Comparison of ENCODE assay signal across 9 mouse cellular contexts in the genomic region with DNA sequence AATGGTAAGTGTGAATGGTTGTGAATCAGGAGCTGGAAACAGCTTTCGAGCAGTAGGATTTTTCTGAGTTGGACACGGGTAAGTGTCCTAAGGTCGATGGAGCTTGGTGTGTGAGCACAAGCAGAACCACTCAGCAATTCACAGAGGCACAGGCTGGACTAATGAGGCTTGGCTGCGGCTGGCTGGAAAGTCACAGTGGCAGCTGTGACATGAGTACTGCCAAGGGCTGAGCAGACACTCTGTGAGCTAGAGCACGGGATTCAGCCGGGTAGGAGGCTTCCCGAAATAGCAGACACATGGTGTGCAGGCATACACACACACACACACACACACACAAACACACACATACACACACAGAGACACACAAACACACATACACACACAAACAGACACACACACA.
DNase-seq lines count a peak whose midpoint lies in the region; ATAC-seq lines count a peak whose summit lies in the region.
"Had no signal": no experiment of that assay in that cellular context is flagged by ENCODE, and none has a peak within 500 bp of the region (broad histone marks: within the 10 kb centered on the region; RNA-seq: fewer than 3 reads in every experiment).

No protein-coding gene starts in this region.

- H3K27ac ChIP-seq in embryonic facial prominence, embryonic 14.5 days (replicated peaks; ENCODE audit: low read depth, low read length), result no peak overlapping the region
- no peak overlapping the region for H3K27ac ChIP-seq in embryonic facial prominence, embryonic 10.5 days (replicated peaks)
- H3K27ac ChIP-seq: macrophage had no signal

- H3K4me3 ChIP-seq in embryonic facial prominence, embryonic 14.5 days (ENCODE audit: low read depth, low read length), result no peak overlapping the region
- H3K4me3 ChIP-seq in embryonic facial prominence, embryonic 10.5 days, result no peak overlapping the region

- H3K4me1 ChIP-seq in embryonic facial prominence, embryonic 14.5 days (ENCODE audit: control insufficient read depth, insufficient read depth, low read length), result no peaks in the 10 kb centered on the region
- H3K4me1 ChIP-seq in embryonic facial prominence, embryonic 10.5 days, result peaks cover 2% of the 10 kb centered on the region; the same call in 1 of the 2 replicates

- H3K27me3 ChIP-seq in embryonic facial prominence, embryonic 14.5 days (replicated peaks; ENCODE audit: control insufficient read depth, insufficient read depth, low read length), result no peaks in the 10 kb centered on the region
- H3K27me3 ChIP-seq in embryonic facial prominence, embryonic 10.5 days (replicated peaks; ENCODE audit: low read depth, poor library complexity, severe bottlenecking), result no peaks in the 10 kb centered on the region

- H3K9me3 ChIP-seq in embryonic facial prominence, embryonic 14.5 days (ENCODE audit: control insufficient read depth, low read length), result no peaks in the 10 kb centered on the region
- H3K9me3 ChIP-seq in embryonic facial prominence, embryonic 10.5 days, result no peaks in the 10 kb centered on the region

- ATAC-seq in embryonic facial prominence, embryonic 14.5 days (ENCODE audit: low read depth), result peak; percentile 47; the same call in 1 of the 2 replicates

- H3K9ac ChIP-seq in embryonic facial prominence, embryonic 14.5 days (ENCODE audit: low read depth, low read length), result no peak overlapping the region

- H3K36me3 ChIP-seq in embryonic facial prominence, embryonic 14.5 days (ENCODE audit: control insufficient read depth, insufficient read depth, low read length), result no peaks in the 10 kb centered on the region
- H3K36me3 ChIP-seq in embryonic facial prominence, embryonic 10.5 days (replicated peaks), result no peaks in the 10 kb centered on the region

- DNase-seq in embryonic facial prominence, embryonic 14.5 days (ENCODE audit: low spot score), result peak; percentile 49
- DNase-seq in embryonic facial prominence, embryonic 10.5 days (ENCODE audit: low spot score), result no peak
- peak; percentile 60 for DNase-seq in Muller cell, postnatal 12 days (ENCODE audit: inconsistent ontology term)
- DNase-seq in gastrocnemius, postnatal 25 days, result peak; percentile 78
- peak; percentile 78 for DNase-seq in layer of hippocampus, adult 11-12 months (ENCODE audit: low spot score)
- DNase-seq in skeletal muscle tissue, adult 2 months (ENCODE audit: low read depth, low spot score), result peak; percentile 86
- DNase-seq in spleen, adult 12 weeks (ENCODE audit: low spot score), result no peak
- DNase-seq in kidney, adult 9 months, result no peak

- 69% methylated on average over 7 of the region's 7 CpGs for WGBS in embryonic facial prominence, embryonic 14.5 days
- 79% methylated on average over 7 of the region's 7 CpGs for WGBS in embryonic facial prominence, embryonic 10.5 days

- no peak overlapping the region for H3K4me2 ChIP-seq in embryonic facial prominence, embryonic 14.5 days (ENCODE audit: low read depth, low read length)

Comparison
In these comparisons a context has a peak if more than half of its experiments do, and no peak if none do; other contexts are left out.
1. DNase-seq: peak in embryonic facial prominence, embryonic 14.5 days (single experiment), Muller cell, postnatal 12 days (single experiment), gastrocnemius, postnatal 25 days (single experiment), layer of hippocampus, adult 11-12 months (single experiment) and skeletal muscle tissue, adult 2 months (single experiment); none in embryonic facial prominence, embryonic 10.5 days (single experiment), spleen, adult 12 weeks (single experiment) and kidney, adult 9 months (single experiment).